Mouse (Mus musculus) macrophage (primary cell): Measurements from ENCODE around the gene Themis. TPM values are rescaled to one million over a fixed set of nuclear protein-coding genes. Genes with fewer than 3 reads are reported as not detected.

Experiments
- H3K27ac ChIP-seq: fragments of 350-480 bp; formaldehyde crosslinking; 2 replicates; pipeline ENCODE4 v1.9.0; 2021
- H3K36me3 ChIP-seq: fragments of 350-480 bp; formaldehyde crosslinking; 2 replicates; pipeline ENCODE4 v1.9.0; 2021; ENCODE audit errors: inconsistent target
- H3K4me3 ChIP-seq: fragments of 350-480 bp; formaldehyde crosslinking; 2 replicates; pipeline ENCODE4 v1.9.0; 2021; ENCODE audit errors: inconsistent target
- H3K79me2 ChIP-seq: fragments of 350-480 bp; formaldehyde crosslinking; 2 replicates; pipeline ENCODE4 v1.9.0; 2021; ENCODE audit errors: inconsistent target
- WGBS: methylation state at CpG from one replicate; pipeline ENCODE4 v1.1.7; 2026; ENCODE audit warnings: inconsistent platforms; ENCODE audit not compliant: missing documents; 5-methylcytosine and 5-hydroxymethylcytosine counted together
- polyA plus RNA-seq: library from polyadenylated mRNA; stranded (reverse); fragments of 250-400 nt; gene quantifications from 3 replicates; pipeline ENCODE4 v1.2.4, GENCODE M21; 2018; ENCODE audit warnings: inconsistent platforms

Gene Themis
- polyA plus RNA-seq, 1 experiment from 2014 or later, result not detected

DNA sequence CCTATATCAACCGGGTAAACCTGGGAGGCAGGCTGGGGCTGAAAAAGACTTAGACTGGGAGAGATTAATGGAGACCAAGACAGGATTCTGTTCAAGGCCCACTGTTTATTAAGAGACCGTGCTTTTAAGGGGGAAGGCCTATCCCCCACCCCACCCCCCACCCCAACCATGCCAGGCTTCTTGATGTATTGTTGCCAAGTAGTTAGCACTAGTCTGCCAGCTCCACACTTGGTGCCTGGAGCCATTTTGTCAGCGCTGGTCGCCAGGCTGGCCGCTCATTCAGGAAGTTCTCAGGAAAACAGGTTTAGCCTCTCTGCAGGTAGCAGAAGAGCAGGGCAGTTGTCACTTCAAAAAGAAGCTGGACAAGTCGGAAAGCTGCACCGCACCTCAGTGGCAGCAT is 55.1 kb downstream of the Themis start:
- WGBS, result 86% methylated on average over 7 of the region's 7 CpGs
- Histone ChIP-seq H3K27ac (no peak overlapping the region), H3K4me3 (no peak overlapping the region), H3K36me3 (no peaks in the 10 kb centered on the region), H3K79me2 (no peaks in the 10 kb centered on the region)

DNA sequence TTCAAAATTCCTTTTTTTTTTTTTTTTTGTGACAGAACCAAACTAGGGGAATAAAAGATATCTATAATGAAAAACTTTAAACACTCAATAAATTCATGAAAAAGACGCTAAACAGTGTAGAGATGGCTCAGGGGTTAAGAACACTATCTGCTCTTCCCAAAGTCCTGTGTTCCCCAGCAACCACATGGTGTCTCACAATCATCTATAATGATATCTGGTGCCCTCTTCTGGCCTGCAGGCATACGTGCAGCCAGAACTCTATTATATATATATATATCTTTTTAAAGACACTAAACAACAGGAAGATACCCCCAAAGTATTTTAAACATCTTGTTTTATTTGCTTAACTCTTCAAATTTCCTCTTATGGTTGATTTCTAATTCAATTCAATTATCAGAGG is 62.0 kb downstream of the Themis start:
- Histone ChIP-seq H3K79me2 (no peaks in the 10 kb centered on the region), H3K36me3 (no peaks in the 10 kb centered on the region), H3K27ac (no peak overlapping the region), H3K4me3 (no peak overlapping the region)
- 8% methylated on average over 2 of the region's 2 CpGs for WGBS

- no peak overlapping the region for H3K4me3 ChIP-seq
- no peak overlapping the region for H3K27ac ChIP-seq
- no peaks in the 10 kb centered on the region for H3K79me2 ChIP-seq
- WGBS, result 100% methylated on average over 1 of the region's 1 CpGs
- no peaks in the 10 kb centered on the region for H3K36me3 ChIP-seq
Measured at GRCm38 (mm10) chr10:28737953-28738352, 69.8 kb downstream of the Themis start.

DNA sequence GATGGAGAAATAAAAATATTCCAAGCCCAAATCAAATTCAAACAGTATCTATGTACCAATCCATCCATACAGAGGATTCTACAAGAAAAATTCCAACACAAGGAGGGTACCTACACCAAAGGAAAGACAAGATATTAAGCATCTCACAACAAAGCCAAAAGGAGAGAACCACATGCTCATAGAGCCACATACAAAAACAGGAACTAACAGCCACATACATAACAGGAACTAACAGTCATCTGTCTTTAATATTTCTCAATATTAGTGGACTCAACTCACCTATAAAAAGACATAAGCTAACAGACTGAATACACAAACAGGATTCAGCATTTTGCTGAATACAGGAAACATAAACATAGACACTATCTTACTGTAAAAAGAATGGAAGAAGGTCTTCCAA is 78.3 kb downstream of the Themis start:
- Histone ChIP-seq H3K4me3 (no peak overlapping the region), H3K79me2 (no peaks in the 10 kb centered on the region), H3K36me3 (no peaks in the 10 kb centered on the region), H3K27ac (no peak overlapping the region)

GRCm38 (mm10) chr10:28753321-28753720 is 85.2 kb downstream of the Themis start:
- Histone ChIP-seq H3K79me2 (no peaks in the 10 kb centered on the region), H3K4me3 (no peak overlapping the region), H3K36me3 (no peaks in the 10 kb centered on the region), H3K27ac (no peak overlapping the region)
- 71% methylated on average over 2 of the region's 2 CpGs for WGBS

DNA sequence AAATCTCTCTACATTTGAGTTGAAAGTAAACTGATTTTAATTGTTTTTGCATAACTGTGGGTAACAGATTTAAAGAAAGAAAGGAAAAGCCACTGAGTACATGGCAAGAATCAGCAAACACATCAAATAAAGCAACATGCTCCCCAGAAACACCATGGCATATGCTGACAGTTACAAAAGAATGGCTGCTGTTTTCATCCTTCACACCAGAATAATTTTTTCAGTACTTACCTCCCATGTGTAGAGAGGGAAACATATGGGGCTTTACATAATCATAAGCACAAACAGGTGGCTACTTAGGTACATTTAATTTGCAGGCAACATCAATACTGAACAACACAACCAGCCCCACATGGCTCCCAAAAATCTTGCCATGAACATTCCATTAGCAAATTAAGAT is 86.8 kb downstream of the Themis start:
- H3K36me3 ChIP-seq, result no peaks in the 10 kb centered on the region
- no peaks in the 10 kb centered on the region for H3K79me2 ChIP-seq
- no peak overlapping the region for H3K4me3 ChIP-seq
- H3K27ac ChIP-seq, result no peak overlapping the region

GRCm38 (mm10) chr10:28776777-28777402 is 108.7 kb downstream of the Themis start:
- 84% methylated on average over 5 of the region's 5 CpGs for WGBS
- H3K4me3 ChIP-seq, result no peak overlapping the region
- H3K27ac ChIP-seq, result no peak overlapping the region
- no peaks in the 10 kb centered on the region for H3K79me2 ChIP-seq
- H3K36me3 ChIP-seq, result no peaks in the 10 kb centered on the region

DNA sequence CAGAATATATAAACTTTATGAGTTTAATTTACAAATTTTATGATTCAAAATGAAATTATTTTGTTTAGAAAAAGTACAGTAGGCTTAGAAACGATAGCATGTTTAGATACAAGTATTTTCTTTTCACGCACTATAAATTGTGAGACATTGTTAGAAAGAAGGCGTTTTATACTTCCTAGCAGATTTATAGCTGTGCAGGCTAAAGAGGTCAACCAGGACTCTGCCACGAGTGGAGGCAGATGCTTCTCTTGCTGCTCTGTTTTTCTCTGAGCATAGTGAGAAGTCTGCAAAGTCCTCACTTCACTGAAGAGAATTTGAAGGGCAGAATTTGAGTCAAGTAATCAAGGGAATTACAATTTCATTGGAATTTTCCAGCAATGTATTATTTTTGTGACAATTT is 131.3 kb downstream of the Themis start:
- Histone ChIP-seq H3K27ac (no peak overlapping the region), H3K79me2 (no peaks in the 10 kb centered on the region), H3K4me3 (no peak overlapping the region), H3K36me3 (no peaks in the 10 kb centered on the region)
- WGBS, result 78% methylated on average over 4 of the region's 4 CpGs

GRCm38 (mm10) chr10:28805160-28805559 is 137.0 kb downstream of the Themis start:
- H3K79me2 ChIP-seq, result no peaks in the 10 kb centered on the region
- WGBS, result 70% methylated on average over 3 of the region's 3 CpGs
- no peaks in the 10 kb centered on the region for H3K36me3 ChIP-seq
- H3K4me3 ChIP-seq, result no peak overlapping the region
- H3K27ac ChIP-seq, result no peak overlapping the region

- no peaks in the 10 kb centered on the region for H3K79me2 ChIP-seq
- H3K27ac ChIP-seq, result no peak overlapping the region
- no peaks in the 10 kb centered on the region for H3K36me3 ChIP-seq
- 89% methylated on average over 5 of the region's 5 CpGs for WGBS
- H3K4me3 ChIP-seq, result no peak overlapping the region
Measured at GRCm38 (mm10) chr10:28811928-28812570, 143.9 kb downstream of the Themis start.

DNA sequence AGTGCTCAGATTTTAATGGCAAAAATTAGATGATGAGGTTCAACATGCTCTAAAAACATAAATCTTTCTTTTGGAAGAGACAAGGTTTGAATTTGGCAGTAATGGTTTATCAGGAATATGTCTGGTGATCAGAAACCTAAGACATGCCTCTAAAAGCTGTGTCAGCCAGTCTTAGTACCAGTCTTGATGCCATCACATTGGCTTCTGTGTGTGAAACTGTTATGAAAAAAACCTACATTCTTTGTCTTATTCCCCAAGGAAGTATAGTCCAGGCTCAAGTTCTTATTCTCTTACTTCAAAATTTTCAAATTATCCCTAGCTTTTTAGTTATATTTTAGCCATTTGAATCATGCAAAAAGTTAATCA is 144.4 kb downstream of the Themis start:
- Histone ChIP-seq H3K27ac (no peak overlapping the region), H3K79me2 (no peaks in the 10 kb centered on the region), H3K36me3 (no peaks in the 10 kb centered on the region), H3K4me3 (no peak overlapping the region)

GRCm38 (mm10) chr10:28816160-28816559 is 148.0 kb downstream of the Themis start:
- Histone ChIP-seq H3K79me2 (no peaks in the 10 kb centered on the region), H3K4me3 (no peak overlapping the region), H3K36me3 (no peaks in the 10 kb centered on the region), H3K27ac (no peak overlapping the region)
- 56% methylated on average over 4 of the region's 4 CpGs for WGBS

DNA sequence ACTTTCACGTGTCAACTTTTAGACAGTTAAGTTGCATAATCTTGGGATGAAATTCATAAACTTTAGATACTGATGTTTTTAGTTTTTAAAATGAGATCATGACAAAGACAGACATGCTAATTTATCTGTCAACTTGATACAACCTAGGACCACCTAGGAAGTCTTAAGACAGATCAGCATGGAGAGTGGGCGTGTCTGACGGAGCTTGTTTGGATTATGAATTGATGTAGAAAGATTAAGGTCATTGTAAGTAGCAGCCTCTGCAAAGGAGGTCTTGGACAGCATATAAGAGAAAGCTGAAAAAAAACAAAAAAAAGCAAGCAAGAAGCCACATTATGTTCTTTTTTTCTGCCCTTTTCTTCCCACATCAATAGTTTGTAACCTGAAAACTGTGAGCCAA is 154.2 kb downstream of the Themis start:
- Histone ChIP-seq H3K4me3 (no peak overlapping the region), H3K27ac (no peak overlapping the region), H3K79me2 (no peaks in the 10 kb centered on the region), H3K36me3 (no peaks in the 10 kb centered on the region)
- WGBS, result 92% methylated on average over 3 of the region's 3 CpGs

DNA sequence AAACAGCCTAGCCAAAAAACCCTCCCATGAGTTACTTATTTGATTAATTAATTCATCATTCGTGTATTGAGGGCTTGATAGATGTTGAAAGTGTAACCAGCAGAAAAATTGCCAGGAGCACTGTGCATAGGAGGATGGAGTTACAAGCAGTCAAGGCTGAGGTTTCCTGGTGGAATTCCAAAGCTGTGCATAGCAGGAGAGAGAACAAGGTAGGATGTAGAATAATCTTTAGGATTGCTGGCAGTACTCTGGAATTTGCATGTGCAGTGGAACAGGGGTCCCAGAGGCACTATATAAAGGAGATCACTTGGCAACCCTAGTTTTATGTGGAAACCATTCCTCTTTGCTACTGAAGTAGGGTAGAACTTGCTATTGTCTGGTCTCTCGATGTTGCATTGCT is 174.4 kb downstream of the Themis start:
- WGBS, result 82% methylated on average over 2 of the region's 2 CpGs
- H3K4me3 ChIP-seq, result no peak overlapping the region
- H3K79me2 ChIP-seq, result no peaks in the 10 kb centered on the region
- H3K27ac ChIP-seq, result no peak overlapping the region
- H3K36me3 ChIP-seq, result no peaks in the 10 kb centered on the region

DNA sequence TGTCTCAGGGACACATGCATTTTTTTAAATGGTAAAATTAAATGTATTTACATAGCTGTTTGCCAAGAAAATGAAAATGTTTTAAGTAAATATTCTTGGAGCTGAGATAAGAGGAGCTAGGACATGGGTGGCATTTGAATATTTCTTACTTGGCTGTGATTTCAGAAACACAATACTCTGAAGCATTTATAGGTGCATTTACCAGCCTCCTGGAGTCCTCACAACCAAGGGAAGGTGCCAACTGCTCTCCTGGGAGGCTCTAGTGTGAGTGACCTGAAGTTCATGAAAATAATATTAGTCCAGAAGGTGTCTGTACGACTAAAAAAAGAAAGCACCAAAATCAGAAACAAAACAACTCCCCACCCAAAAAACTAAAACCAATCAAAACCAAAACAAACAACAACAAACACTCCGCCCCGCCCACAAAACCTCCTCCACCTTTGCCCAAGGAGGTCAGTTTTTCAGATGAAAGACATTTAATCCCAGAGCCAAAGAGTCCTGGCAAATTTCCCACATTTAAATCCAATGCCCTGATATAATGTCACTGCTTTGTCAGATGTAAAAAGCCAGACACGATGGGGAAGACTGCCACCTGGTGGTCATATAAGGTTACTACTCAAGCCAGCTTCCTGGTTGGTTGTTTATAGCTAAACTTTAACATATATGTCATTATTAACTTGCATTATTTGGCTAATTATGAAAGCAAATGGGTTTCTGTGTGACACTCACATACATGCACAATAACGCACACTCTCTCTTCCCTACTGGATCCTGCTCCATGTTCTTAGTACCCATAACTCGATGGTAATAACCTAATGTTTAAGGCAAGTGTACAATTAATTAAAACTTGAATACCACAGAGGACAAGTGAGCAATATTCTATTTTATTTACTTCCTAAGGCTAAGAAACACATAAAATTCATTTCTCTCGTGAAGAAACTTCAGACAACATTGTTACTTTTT is 175.9 kb downstream of the Themis start:
- Histone ChIP-seq H3K36me3 (no peaks in the 10 kb centered on the region), H3K79me2 (no peaks in the 10 kb centered on the region), H3K4me3 (no peak overlapping the region), H3K27ac (no peak overlapping the region)
- 31% methylated on average over 7 of the region's 7 CpGs for WGBS
